Mouse (Mus musculus) kidney, postnatal 36 days (tissue): ENCODE data around the gene Sspo.

Experiments used
- DNase-seq, 2 experiments: peaks; one replicate each; pipeline ENCODE4 v3.0.0; 2021 to 2022; ENCODE audit warnings: mixed read lengths in 2 of 2

The Sspo gene

GRCm38 (mm10) chr6:48541560-48542450, 93.8 kb downstream of the Sspo start:
- peak; percentile 61 to 70 for DNase-seq

DNA sequence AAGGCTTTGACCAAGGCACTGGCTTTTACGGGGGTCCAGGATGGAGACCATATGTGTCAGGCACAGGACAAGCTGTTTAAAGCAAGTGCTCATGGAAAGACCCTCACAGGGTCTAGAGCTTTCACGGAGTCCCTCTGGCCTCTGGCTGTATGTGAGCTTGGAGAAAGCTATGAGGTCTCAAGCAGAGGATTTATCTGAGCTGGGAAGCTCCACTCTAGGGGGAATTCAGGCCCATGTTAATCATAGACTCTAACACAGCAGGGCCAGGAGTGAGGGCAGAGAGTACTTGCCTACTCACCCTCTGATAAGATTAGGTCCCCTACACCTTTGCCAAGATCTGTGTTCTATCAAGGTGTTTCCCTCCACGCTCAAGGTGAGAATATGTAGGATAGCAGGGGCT, 94.6 kb downstream of the Sspo start:
- no peak for DNase-seq

GRCm38 (mm10) chr6:48545251-48545650, 97.2 kb downstream of the Sspo start:
- DNase-seq: no peak

- DNase-seq: peak; percentile 52 to 83
Observed at GRCm38 (mm10) chr6:48546271-48546670, 98.2 kb downstream of the Sspo start.

- no peak for DNase-seq
Observed at GRCm38 (mm10) chr6:48546858-48547257, 98.8 kb downstream of the Sspo start.

DNA sequence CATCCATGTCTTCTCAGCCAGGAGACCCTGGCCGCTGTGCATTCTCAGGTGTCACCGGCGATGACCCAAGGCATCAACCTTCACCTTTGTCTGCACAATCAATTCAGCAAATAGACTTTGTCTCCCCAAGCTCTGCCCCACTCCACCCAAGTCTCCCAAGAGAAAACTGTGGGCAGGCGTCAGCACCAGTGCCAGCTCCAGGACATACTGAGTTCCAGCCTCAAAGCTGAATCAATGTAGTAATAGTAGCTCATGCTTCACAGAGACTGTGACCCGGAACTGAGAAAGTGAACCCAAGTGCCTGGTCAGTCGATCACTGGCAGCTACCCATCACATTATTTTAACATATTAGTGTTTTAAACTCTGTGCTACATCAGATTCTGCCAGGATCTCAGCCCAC, 100.3 kb downstream of the Sspo start:
- no peak for DNase-seq
